Mouse (Mus musculus): Measurements from ENCODE around the gene Il1r2. TPM values are rescaled to one million over a fixed set of nuclear protein-coding genes. Genes with fewer than 3 reads are reported as not detected.

Gene Il1r2
- polyA plus RNA-seq, 1 experiment from 2014 or later = 10.7 TPM

DNA sequence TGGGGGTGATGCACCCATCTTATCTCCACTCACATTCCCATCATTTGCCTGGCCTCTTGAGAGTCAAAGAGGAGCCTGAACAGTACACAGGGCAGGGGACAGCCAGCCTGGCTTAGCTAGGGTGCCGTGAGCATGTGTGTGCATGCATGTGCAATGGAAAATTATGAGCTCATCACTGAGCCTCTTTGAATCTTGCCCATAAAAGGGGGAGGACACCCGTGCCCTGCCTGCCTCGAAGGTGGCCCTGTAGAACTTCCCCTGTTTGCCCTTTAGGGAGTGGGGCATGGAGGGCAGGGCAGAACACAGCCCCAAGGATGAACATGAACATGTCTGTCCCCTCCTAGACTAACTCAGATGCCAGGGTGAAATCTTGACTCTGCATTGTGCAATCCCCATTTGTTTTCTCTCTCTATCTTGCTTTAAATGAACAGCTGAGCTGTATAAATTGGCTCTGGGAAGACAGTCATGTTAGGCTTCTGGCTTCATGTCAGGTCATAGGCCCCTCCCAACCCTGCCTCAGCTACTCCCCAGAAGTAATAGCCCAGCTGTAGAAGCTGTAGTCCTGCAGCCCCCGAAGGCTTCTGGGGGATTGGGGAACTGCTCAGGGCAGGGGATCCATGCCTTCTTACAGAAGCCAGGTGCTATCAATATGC is 14.6 kb upstream of the Il1r2 start:
- DNase-seq (ENCODE audit: low spot score) = no peak

DNA sequence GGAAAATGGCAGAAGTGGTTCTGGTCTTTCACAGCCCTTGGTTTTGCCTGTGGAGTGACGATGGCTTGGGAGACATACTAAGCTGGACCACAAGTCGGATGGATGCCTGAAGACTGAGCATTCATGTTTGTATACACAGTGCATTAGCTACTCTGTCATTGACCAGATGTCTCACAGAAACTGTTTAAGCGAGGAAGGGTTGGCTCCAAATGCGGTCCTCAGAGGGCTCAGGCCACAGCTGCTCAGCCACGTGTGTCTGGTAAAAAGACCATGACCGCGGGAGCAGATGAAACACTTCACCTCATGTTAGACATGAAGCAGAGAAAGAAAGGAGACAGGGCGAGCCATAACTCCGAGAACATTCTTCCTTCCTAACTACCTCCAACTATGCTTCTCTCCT is 12.5 kb upstream of the Il1r2 start:
- DNase-seq (ENCODE audit: low spot score) = no peak

DNA sequence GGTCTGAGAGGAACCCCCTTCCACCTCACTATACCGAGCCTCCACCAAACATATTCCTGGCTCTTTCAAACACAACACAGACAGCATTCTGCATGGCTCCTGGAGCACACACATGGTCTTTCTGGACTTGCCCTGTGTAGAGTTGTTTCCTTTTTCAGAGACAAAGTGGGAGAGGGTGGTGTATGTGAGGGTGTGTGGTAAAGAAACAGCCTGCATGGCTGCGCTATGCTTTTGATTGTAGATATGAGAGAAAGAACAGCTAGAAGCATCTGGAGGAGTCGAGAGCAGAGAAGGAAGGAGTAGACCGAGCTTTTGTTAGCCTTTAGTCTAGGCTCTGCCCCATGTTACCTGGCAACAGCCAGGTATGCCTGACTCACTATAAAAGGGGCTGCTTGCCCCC is 10.5 kb upstream of the Il1r2 start:
- DNase-seq (ENCODE audit: low spot score) = no peak

DNA sequence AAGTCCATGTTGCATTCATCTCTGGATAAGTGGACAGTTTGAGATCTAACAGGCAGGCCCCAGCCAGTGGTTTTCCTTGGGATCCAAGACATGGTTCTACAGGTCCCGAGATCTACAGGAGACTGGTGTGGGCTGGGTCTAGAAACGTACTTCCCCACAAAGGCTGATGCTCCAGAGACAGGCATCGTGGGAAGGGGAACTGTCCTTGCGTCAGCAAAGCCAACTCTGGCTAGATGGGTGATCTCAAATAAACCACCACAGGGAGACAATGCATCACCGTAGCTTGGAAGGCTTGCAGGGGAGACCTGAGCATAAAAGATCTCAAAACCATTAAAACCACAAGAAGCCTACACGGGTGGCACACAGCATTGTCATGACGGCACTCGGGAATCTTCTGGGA is 9.4 kb upstream of the Il1r2 start:
- no peak for DNase-seq (ENCODE audit: low spot score)

DNA sequence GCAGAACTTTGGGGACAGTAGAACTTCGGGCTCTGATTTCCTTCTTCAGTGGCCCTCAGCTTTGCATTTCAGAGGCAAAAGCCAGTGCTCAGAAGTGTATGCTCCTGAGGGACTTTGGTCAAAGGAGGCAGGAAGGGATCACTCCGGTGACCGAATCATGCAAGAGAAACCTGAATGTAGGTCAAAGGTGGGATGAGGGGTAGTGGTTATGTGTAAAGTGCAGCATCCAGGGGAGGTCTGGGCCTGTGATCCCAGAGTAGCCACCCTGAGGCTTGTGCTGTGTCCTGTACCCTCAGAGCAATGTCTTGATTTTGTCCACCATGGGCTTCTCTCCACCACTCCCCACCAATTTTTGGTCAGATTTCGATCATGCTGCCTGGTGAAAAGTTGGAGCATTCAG is 1.3 kb upstream of the Il1r2 start:
- no peak for DNase-seq (ENCODE audit: low spot score)

DNA sequence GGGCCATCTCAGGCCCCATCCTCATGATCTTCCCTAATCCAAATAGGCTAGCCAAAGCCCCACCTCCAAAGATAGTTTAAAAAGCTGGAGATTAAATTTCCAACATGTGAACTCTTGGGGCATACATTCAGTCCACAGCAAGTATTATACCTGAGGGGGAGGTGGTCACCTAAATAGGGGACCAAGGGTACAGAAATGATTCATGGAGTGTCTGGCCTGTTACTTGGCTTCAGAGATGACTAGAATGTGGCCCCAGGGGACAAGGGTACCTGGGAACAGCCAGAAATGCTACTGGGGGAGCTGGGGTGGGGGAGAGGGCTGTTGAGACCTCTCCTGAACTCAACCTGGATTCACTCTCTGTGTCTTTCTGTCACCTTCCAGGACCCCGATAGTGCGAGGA is 3.4 kb downstream of the Il1r2 start:
- no peak for DNase-seq (ENCODE audit: low spot score)

DNA sequence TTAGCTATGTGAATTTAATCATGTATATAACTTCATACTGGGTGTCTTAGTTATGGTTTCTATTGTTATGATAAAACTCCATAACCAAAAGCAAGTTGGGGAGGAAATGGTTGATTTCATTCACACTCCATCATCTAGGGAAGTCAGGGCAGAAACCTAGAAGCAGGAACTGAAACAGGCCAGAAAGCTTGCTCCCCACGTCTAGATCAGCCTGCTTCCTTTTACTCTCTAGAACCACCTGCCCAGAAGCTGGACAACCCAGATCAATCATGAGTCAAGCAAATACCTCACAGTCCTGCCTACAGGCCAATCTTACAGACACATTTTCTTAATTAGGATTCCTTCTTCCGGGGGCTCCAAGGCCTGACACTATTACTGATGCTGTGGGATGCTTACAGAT is 7.2 kb downstream of the Il1r2 start:
- DNase-seq (ENCODE audit: low spot score) = no peak

DNA sequence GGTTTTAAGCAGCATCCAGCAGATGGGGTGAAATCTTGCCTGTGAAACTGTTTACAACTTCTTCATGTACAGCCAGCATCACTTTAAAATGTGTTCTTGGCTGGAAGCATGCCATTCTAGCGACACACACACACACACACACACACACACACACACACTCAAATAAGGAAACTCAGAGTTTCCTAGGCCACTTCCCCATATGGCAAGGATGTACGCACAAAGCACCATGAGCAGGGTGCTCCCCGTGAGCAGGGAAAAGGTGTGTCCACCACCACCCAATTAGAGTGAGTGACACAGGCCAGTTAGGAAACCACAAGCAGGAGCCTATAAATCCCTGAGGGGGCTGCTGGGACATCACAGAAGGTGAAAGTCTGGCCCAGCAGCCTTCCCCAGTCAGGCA is 10.5 kb downstream of the Il1r2 start:
- DNase-seq (ENCODE audit: low spot score) = no peak

DNA sequence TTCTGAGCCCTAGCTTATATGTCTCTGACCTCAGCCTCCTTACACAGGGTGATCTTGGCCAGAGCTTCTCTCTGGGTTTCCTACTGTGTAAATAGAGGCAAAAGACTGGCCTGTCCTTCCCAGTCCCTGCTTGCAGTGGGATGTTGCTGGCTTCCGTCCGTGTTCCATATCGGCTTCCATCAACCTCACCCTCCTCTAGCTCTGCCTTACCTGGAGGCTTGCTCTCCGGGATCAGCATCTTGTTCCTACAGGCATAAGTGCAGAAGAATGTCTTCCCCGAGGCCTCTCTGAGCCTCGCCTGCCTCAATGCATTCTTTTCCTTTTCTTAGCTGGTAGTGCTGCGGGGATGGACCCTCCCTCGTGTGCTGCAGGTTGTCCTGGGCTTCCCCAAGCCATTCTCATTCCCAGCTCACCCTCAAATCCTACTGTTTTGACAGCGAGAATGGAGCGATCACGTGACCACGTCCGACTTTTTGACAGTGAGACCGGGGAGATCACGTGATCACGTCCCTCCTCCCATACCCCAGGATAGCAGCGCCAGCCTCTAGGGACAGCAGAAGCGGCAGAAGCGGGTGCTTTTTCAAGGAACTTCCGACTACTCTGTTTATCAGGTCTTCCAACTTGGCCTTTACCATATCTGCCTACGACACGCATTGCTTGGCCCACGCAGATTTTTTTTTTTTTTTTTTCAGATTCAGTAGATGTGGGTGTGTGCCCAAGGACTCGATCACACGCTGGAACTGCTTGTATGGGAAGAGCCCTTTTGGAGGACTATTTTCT is 11.7 kb downstream of the Il1r2 start:
- DNase-seq (ENCODE audit: low spot score) = peak; percentile 82

DNA sequence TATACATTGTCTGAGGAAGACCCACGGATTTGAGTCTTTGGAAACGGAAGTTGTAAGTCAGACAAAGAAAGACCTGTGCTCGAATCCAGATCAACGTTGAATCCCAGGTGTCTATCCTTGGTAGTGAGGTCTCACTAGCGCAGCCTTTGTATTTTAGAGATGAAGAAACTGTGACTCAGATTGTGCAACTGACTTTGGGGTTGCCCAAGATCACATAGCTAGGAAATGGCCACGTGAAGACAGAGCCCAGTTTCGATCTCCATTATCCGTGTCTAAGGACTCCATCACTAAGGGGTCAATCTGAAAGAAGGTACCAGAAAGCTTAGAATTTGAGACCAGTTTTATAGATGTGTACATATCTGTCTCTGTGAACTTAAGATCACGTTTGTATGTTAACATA is 17.3 kb downstream of the Il1r2 start:
- no peak for DNase-seq (ENCODE audit: low spot score)

DNA sequence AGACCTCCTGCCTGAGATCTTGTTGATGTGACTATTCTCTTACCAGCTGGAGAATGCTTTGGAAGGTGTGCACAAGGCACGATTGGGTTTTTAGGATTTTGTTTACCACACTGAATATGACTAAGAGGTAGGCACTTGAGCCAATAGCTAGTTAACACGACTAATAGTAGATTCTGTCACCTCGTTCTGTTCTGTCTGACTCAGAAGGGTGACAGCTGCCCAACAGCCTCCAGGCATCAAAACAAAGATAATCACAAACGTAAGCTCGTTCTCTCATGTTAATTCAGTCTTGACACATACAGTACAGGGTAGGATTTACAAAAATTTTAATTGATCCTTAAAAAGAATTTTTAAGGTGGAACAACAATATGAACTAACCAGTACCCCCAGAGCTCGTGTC is 18.7 kb downstream of the Il1r2 start:
- no peak for DNase-seq (ENCODE audit: low spot score)

DNA sequence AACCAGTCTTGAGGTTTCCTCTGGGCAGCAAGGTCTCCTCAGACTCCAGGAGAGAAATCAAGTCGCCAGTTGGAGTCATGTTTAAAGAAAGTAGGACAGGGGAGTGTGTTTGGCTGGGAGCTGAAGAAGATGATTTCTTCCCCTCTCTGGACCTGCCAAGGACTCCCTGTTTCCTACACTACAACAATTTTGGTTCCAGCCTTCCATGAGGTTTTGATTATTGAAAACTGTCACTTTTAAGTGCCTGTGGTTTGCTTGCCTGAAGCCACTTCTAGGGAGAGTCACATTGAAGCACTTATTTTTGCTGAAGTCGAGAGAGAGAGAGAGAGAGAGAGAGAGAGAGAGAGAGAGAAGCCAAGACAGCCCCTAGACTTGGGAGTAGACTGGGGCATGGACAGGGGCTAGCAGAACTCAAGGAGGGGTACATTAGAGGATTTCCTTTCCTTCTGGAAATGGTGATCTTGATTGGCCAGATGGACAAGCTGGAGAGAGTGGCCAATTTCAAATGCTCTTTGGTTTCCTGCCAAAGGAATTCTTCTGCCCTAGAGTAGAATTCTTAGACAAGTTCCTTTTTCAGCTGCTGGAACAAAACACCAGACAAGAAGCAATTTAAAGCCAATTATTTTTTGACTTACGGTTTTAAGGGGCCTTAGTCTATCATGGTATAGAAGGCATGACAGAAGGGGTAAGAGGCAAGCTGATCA is 20.9 kb downstream of the Il1r2 start:
- no peak for DNase-seq (ENCODE audit: low spot score)

DNA sequence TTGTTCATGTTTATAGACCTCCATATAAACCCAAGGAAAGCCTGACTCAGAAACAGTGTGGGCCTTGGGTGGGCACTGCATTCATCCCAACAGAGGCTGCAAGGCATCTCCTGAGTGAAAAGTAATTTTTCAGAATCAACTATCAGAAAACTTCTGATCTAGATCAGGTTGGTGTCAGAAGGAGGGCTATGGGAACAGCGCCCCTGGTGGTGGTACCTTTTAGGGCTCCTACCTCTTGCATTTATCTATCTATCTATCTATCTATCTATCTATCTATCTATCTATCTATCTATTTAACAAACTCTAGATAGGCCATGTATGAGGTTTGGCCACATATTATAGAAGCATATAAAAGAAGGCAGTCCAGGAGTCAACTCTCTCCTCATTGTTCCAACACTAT is 21.7 kb downstream of the Il1r2 start:
- DNase-seq (ENCODE audit: low spot score) = no peak

DNA sequence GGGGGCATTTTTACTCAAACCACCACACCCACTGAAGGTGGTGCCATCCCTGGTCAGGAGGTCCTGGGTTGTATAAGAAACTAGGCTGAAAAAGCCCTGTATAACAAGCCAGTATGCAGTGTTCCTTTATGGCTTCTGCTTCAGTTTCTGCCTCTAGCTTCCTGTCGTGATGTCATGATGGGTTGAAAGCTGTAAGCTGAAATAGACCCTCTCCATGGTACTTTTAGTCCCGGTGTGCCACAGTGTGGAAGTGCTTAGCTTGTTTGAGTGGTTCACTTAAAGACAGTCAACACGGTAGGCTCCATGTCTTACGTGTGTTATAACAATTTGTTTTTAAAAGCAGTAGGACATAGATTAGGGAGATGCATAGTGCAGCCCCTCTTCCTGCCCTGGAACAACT is 32.4 kb downstream of the Il1r2 start:
- DNase-seq (ENCODE audit: low spot score) = no peak

DNA sequence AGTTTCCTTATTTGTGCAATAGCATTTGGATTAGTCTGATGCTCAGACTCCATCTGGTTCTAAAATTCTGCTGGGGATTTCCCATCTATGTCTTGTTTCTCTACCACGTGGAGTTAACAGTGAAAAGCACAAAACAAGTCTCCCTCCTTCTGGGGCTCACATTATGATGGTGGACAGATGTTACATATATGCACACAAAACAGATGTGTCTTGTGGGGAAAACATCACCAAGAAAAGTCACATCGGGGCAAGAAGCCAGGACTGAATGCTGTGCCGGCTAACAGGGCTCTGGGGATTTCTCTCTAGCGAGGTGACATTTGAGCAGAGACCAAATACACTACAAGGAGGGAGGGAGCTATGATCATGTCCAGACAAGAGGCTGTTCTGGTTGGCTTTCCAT is 32.8 kb downstream of the Il1r2 start:
- DNase-seq (ENCODE audit: low spot score) = no peak

DNA sequence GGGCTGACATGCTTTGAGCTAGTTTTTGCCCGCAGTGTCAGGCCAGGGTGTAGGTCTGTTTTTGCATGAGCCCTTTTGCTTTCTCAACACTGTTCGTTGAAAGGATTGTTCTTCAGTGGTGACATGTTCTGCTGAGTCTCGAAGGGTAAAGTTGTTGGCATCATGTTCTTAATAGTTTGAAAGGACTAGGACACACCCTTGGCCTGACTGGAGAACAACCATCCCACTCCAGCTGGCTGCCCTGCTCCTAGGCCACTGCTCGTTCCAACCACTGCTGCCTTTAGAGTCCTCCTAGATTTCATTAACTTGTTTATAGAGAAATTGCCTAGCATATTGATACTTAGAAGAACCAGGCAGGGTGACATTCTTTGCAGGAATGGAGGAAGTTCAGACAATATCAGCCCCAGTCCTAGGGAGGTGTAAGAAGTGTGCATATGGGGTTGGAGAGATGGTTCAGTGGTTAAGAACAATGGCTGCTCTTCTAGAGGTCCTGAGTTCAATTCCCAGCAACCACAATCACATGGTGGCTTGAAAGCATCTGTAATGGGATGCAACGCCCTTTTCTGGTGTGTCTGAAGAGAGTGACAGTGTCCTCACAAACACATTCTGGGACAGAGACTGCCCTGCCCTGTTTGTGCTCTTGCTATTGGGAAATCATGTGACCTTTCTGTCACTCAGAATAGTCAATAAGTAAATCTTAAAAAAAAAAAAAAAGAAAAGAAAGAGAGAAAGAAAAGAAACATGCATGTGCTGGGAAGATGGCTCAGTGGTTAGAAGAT is 34.3 kb downstream of the Il1r2 start:
- no peak for DNase-seq (ENCODE audit: low spot score)

DNA sequence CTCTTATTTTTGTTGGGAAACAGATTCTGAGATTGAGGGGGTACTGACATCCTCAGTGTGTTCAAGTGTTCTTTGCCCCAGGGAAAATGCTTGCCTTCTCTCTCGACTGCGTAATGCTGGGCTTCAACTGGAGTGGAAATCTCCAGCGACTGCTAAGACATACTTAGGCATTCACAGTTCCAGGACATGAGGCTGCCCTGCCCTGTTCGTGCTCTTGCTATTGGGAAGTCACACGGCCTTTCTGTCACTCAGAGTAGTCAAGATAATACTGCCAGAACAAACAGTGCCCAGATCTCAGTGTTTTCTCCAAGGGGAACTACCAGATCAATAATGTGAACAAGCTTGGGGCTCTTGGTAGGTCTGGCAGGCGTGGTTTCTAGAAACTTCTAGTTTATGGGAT is 35.9 kb downstream of the Il1r2 start:
- DNase-seq (ENCODE audit: low spot score) = no peak

DNA sequence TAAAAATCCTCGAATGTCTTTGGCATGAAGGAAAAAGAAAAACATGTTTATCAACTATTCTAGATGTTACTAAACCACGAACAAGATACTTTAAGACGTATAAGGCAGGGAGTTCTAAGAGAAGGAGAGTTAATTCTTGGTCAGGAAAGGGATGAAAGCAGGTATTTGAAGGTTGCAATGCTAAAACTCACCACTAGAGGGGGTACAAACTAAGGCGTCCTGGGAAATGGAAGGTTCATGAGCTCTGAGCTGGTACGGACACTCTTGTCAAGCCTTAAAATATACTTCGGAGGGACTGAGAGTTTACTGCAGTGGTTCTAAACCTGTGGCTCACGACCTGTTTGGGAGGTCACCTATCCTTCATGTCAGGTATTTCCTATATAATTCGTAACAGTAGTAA is 41.4 kb downstream of the Il1r2 start:
- DNase-seq (ENCODE audit: low spot score) = peak; percentile 64

DNA sequence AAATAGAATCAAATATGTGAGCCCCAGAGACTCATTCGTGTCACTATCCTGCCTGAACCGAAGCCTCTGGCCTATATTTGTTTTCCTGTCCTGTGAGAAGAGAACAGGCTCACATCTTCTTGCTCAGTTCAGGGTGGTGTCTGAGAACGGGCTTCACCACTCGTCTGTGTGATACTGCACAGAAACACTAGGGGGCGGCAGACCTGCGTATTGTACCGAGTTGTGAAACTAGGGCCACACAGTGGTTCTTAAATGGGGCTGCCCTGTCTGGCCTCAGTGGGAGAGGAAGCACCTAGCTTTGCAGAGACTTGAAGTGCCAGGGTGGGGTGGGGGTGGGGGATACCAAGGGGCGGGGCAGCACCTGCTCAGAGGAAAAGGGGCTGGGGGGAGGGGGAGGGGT is 42.5 kb downstream of the Il1r2 start:
- peak; percentile 84 for DNase-seq (ENCODE audit: low spot score)

DNA sequence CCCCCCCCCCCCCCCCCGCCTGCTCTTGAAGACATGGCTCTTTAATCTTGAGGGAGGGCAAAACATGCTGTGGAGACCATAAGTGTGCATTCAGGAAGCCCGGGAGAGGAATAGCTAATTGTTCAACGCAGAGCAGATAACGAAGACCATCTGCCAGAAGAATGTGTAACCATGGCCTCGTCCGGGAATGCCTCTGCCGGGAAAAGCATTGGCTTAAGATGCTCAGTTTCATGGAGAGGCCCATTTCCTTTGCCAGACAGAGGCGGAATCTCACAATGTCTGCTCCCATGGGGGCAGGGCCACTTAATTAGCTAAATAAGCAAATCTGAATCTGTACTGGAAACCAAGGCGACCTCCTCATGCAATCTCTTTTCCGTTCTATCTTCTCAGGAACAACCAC is 43.7 kb downstream of the Il1r2 start:
- DNase-seq (ENCODE audit: low spot score) = no peak

DNA sequence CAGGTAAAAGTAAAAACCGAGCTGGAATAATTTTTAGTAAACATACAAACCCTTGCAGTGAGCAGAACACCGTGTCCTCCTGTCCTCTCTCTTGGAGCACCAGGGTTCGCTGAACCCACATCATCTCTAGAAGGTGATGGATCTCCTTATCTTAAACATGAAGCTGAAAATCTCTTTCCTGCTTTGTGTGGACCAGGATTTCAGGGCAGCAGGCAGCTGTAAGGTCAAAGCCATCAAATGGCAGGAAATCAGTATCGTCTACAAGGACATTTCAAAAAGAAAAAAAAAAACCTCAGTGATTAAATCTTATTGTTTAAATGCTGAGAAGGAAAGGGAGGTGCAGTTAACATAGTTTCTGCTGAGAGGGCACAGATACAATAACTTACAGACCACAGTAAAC is 50.4 kb downstream of the Il1r2 start:
- no peak for DNase-seq (ENCODE audit: low spot score)

DNA sequence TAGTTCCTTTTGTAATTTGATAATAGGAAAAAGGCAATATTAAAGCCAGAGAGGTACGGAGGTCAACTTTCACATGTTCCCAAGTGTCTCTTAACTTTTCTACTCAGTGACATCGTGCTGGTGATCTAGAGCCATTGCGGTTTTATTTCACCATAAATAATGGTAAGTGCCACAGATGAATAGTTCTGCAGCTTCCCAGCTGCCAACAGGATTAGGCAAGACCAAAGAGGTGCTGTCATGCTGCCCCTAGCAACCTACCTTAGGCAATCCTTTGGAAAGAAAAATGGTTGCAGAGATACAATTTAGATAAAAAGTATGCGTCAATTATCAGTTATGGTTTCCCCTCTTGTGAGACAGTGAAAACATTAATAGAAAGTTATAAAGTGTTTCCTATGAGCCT is 54.6 kb downstream of the Il1r2 start:
- no peak for DNase-seq (ENCODE audit: low spot score)

Data from thymus, postnatal 0 days (tissue).